Mouse (Mus musculus) left cerebral cortex, postnatal 14 days (tissue): ENCODE results near the gene Icmt. TPM values are rescaled to one million over a fixed set of nuclear protein-coding genes. Genes with fewer than 3 reads are reported as not detected.
A peak's percentile ranks its signal among the peaks of the same experiment; 100 is the strongest.

Experiments used
- DNase-seq, 2 experiments: peaks; one replicate each; pipeline ENCODE4 v3.0.0; 2021 to 2022; ENCODE audit warnings: low spot score in 2 of 2, mixed read lengths in 1 of 2
- intact Hi-C: fragments of 180-260 bp; cut with DNase I; formaldehyde crosslinking; loops from one replicate; pipeline ENCODE4 v1.15.1; 2025
- total RNA-seq, 2 experiments: library from RNA; stranded (reverse); gene quantifications; 2 replicates each; pipeline ENCODE4 v1.2.3; 2021

Gene Icmt
- total RNA-seq, 2 experiments from 2014 or later: 43.1 to 45.0 TPM

DNA sequence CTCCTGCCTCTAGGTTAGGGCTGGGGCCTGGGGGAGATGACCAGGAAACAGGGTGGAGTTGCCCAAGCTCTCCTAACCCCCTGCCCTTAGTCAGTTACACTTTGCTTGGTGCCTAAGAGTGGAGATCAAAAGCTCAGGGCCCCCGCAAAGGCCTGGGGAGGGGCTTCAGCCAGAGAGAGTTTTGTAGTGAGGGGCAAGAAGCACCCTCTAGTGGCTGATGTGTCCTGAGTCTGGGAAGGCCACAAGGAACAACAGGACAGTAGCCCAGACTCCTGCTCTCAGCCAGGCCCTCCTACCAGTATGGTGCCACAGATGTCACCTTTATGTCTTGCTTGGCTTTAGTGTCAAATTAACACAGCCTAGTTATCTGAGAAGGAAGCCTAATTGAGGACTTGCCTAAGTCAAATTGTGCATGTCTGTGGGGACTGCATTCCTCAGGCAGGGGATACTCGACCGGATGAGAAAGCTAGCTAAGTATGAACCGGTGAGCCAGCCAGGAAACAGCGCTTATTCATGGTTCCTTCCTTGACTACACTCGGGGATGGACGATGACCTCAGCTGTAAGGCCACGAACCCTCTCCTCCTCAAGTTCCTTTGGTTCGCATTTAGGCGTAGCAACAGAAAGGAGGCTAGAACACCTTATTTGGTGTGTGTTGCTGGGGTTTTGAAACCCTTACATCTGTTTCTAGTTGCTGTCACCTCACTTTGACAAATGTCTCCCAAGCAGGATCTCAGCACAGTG lies 2.7 kb upstream of the Icmt start:
- no peak for DNase-seq
- intact Hi-C loops: loop anchor here (10.0 kb wide), 1 partner anchor 1660 kb away; the partner anchor contains the start of gene A430005L14Rik

DNA sequence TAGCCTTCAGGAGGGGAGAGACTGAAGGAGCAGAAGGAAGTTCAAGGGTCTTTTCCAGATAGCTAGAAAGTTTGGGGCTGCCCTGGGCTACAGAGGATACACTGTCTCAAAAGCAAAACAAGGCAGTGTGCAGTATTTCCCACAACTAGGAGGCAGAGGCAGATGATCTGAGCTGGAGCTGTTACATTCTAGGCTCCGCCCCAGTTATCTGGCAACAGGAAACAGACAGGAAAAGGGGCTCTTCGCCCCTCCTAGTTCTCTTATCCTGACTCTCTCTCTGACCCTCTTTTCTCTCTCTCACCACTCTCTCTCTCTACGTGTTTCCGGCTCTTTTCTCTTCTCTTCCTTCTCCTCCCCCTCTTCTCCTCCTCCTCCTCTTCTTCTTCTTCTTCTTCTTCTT lies 1.1 kb upstream of the Icmt start:
- intact Hi-C loops: loop anchor here (10.0 kb wide), 1 partner anchor 1659 kb away; the partner anchor contains the start of gene A430005L14Rik
- DNase-seq: no peak

DNA sequence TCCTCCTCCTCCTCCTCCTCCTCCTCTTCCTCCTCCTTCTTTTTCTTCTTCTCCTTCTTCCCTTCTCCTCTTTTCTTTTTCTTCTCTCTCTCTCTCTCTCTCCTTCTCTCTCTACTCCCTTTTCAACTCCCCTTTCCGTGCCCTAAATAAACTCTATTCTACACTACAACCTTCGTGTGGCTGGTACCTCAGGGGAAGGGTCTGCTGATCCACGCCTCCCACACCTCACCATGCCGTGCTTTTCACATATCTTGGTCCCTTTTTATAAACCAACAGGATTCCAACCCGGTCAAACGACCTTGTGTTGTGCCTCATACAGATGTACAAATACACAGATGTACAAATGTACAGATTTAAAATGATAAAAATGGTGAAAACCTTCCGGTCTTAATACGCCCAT lies 656 bp upstream of the Icmt start:
- intact Hi-C loops: loop anchor here (10.0 kb wide), 1 partner anchor 1658 kb away; the partner anchor contains the start of gene A430005L14Rik

DNA sequence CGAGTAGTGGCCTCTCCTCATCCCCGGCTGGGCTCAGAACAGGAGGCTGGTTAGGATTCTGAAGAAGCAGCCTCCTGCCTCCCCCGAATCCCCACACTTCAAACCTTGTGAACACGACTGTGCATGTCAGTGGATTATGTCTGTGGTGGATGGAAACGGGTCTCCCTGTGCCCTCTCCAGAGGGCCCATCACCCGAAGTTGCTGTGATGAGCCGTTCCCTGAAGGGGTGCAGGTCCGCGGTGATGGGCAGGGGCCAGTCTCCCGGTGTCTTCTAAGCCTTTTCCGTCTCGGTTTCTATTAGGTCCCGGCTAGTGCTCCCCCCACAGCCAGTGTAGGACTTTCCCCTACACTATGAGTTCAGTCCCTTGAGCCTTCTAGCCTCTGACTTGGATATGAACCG lies 1.8 kb downstream of the Icmt start:
- no peak for DNase-seq
- intact Hi-C loops: loop anchor here (10.0 kb wide), 1 partner anchor 1656 kb away; the partner anchor contains the start of gene A430005L14Rik

More for the DNA sequence above, 656 bp upstream of the Icmt start:
- DNase-seq: no peak

DNA sequence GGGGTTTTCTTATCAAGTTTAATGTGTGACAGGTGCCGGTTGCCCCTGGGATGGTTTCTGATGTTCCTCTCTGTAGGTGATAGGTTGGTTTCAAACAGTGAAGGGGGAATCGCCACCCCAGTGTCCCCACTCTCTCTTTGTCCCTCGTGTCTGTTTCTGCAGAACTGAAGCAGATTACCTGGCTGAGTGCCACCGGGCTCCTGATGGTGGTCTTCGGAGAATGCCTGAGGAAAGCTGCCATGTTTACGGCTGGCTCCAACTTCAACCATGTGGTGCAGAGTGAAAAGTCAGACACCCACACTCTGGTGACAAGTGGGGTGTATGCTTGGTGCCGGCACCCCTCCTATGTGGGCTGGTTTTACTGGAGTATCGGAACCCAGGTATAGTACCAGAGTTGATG lies 3.3 kb downstream of the Icmt start:
- intact Hi-C loops: no loop called here
- no peak for DNase-seq

DNA sequence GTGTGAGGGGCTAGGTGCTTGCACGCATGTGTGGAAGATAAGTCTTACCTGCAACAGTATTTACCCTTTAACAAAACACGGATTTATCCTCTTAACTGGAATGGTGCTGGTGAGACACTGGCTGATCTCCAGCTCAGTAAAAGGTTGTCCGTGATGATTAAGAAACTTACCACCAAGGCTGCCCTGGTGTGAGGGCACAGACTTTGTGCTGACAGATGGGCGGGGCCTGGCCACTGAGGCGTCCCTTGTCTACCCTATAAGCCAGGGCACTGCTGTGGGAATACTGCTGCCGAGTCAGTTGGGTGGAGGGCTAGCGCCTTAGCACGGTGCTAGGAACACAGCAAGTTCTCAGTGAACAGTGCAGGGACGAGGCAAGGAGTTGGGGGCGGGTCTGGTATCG lies 5.0 kb downstream of the Icmt start:
- intact Hi-C loops: no loop called here
- no peak for DNase-seq

DNA sequence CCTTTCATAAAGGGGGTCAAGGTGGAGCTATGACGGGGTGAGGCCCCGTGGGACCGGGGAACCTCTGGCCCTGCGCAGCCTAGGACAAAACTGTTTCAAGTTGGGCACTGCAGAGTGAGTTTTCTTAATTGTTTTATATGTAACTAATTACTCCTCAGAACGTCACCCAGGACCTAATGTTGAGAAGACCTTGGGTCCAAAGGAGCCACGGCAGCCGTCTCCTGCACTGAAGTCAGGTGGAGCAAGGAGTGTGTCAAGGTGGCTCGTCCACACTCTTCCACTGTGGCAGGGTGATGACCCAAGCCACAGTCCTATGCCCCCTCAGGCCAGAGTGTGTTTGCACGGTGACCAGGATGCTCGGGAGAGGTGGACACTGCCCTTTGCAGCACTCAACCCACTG lies 6.1 kb downstream of the Icmt start:
- no peak for DNase-seq
- intact Hi-C loops: no loop called here

DNA sequence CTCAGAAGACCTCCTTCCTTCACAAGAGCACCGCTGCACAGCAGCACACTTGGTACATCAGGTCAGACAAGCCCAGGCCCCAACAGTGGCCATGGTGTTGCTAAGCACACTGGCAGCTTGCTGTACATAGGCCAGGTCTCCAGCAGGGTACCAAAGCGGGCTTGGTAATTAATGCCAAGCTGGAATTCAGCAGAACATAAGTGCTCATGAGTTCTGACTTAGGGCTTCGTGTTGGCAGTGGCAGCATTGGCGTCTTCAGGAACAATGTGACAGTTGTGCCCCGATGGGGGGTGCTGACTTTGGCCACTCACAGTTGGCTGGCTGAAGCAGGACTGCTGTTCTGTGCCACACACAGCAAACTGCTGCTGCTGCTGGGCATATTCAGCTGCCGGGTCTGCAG lies 7.7 kb downstream of the Icmt start:
- no peak for DNase-seq
- intact Hi-C loops: no loop called here

DNA sequence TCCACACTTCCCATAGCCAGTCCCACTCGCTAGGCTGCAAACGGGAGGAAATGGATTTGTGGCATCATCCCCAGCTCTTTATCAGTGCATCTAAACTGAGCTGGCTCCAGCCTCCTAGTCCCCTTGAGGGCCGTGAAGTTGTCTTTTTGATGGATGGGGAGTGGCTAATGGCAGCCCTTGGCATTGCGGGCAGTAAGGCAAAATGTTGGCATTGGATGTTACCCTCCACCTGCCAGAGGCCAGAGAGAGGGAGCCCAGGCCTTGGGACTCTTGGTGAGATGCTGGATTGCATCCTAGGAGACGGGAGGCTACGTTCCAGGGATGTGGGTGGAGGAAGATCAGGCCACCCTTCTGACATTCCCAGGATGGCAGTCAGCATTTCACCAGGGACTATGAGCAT lies 9.0 kb downstream of the Icmt start:
- intact Hi-C loops: no loop called here

DNA sequence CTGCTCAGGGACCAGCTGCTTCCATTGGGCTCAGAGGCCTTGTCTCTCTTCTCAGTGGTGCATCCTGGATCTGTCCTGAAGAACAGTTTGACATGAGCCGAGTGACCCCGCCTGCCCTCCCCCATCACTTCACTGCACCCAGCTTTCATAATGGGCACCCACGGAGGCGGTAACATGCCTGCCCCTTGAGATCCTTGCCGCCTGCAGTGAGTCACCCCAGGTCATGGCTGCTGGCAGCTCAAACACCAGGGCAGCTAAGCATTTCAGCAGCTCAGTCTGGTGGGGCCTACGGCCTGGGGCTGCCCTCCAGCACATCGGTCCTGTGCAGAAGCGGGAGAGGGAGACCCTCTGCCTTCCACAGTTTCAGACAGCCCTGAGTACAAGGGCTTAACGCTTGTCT lies 10.5 kb downstream of the Icmt start:
- intact Hi-C loops: no loop called here
- DNase-seq: no peak

More for the DNA sequence above, 9.0 kb downstream of the Icmt start:
- DNase-seq: no peak

DNA sequence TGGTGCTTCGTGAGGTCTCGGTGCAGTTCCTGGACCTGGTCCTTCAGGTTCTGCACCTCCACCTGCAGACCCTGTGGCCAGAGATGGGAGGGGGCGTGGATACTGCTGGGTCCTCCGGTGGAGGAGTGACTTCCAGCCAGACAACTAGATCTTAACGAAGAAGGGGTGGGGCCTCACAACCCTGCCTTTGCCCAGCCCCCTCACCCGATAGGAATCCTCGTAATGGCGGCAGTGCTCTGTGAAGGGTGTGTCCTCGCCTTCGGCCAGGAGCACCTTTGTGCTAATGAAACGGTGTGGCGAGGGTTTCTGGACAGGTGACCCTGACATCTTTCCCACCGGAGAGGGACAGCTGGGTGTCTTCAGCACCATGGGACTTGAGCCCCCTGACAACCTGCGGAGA lies 15.2 kb downstream of the Icmt start:
- intact Hi-C loops: no loop called here
- DNase-seq: no peak

DNA sequence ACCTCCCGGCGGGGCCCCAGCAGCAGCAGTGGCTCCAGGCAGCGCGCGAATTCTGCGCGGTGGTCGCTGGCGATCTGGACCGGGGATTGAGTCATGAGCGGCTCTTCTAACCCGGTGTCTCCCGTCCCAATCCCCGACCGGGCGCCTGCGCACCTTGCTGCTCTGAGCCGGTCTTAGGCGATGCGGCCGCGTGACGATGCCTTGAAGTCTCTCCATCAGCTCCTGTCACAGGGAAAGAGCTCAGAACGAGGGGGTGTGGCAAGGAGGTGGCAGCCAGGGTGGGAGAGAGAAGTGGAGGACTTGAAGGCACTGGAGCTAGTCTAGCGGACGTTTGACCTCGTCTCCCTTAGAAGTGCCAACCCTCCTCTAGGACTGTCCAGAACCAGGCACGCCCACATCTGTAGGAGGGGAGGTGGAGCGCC lies 16.2 kb downstream of the Icmt start:
- intact Hi-C loops: no loop called here
- no peak for DNase-seq

DNA sequence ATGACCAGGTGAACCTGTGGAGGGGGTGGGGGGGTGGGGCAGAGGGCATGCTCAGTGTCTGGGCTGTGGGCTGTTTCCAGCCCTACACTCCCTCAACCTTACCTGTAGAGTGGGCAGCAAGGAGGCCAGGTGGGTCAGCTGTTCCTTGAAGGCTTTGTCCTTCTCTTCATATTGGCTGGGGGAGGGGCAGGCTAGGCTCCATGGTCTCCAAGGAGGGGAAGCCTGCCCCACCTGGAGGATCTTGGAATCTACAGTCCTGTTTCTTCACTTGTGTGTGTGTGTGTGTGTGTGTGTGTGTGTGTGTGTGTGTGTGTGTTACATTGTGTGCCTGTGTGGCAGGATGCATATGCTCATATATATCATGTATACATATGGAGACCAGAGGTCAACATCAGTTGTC lies 16.9 kb downstream of the Icmt start:
- intact Hi-C loops: no loop called here
- peak in 1 of 2 experiments; percentile 84 for DNase-seq

DNA sequence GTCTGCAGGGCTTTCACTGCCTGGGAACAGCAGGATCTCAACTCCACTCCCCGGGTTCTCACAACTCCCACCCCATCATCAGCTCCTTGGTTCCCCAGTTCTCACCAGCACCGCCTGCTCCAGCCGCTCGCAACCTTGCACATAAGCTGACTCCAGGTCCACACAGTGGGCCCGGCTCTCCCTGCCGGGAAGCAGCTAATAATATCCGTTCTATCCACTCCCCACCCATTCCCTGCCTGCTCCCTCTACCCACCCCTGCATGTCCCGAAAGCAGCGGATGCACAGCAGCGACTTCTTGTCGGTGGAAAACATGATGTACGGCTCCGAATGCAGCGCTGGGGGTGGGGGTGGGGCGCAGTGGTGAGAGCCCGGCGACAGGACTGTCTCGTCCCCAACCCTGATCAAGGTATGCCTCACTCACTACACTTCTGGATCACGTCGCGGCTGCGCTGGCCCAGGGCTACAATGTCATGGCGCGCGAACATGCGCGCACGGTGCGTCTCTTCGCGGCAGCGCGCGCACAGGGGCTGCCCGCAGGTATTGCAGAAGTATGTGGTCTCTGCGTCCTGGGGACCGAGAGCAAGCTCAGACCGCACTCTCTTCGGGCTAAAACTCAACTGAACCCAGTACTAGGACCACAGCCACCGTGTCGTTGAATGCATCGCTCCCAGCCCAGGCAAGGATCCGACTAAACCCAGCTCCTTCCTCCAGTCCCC lies 18.6 kb downstream of the Icmt start:
- no peak for DNase-seq

DNA sequence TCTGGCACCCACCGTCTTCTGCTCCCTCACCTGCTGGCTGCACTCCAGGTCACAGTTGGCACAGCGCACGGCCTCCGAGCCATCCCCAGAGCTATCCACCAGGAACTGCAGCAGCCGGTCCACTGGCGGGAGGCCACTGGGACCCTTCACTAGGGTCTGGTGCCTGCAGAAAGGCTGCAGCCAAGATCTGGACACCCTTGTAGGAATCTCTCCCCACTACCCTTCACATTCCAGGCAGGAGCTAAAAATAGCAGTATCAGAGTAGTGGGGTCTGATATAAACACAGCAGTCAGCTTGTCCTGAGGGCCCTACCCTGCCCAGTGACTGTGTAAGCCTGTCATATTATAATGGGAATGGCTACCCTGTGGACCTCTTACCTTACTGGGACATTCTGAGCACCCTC lies 20.6 kb downstream of the Icmt start:
- intact Hi-C loops: no loop called here

More for the DNA sequence above, 18.6 kb downstream of the Icmt start:
- intact Hi-C loops: no loop called here

DNA sequence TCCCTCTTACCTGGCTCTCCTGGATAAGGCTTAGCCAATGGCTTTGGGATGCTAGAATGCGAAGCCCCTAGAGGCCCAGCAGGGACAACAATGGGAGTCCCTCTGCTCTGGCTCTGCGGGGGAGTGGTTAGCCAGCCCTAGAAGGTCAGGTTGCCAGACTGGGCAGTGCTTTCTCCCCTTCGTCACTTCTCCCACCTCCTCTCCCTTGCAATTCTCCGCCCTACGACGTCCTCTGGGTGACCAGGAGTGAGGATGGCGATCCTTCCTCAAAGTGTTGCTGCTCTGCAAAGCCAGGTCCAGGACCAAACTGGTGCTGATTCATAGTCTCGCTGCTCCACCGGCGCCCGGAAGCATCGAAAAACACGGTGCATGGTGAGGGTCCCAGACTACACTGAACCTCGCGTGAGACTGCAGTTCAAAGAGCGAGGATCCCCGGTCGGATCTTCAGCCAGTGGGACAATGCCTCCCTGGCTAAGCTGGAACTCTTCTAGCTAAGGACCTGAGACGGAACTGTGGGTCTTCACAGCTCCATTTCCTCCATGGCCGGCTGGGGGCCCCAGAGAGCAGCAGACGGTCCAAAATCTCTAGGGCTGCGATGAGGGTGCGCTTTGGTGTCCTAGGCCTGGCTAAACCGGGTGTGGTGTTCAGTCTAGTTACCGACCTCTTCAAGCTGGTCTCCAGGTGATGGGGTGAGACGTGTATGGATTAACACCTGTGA lies 21.6 kb downstream of the Icmt start, which contains the start of gene Rnf207:
Rnf207 (minus strand) TSS at position 477 of the 718 bp plus-strand sequence.
- DNase-seq: peak in 1 of 2 experiments; percentile 56
- intact Hi-C loops: no loop called here

More for the DNA sequence above, 20.6 kb downstream of the Icmt start:
- DNase-seq: no peak

DNA sequence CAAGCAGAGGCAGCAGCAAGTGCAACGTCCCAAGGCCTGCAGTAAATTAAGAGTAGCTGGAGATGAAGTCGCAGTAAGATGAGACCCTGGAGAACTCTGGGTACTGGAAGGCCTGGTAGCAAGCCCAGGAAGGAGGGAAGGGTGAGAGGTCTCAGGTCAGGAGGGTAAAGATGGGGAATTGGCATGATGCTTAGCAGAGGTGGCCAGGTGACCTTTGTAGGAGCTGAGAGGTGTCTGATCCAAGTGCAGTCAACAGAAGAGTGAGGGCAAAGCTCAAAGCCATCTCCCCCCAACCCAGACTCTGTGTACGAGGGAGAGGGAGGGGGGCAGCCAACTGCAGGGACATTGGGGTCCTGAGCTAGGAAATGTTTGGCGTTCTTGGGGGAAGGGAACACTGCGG lies 24.4 kb downstream of the Icmt start:
- intact Hi-C loops: no loop called here
- no peak for DNase-seq

DNA sequence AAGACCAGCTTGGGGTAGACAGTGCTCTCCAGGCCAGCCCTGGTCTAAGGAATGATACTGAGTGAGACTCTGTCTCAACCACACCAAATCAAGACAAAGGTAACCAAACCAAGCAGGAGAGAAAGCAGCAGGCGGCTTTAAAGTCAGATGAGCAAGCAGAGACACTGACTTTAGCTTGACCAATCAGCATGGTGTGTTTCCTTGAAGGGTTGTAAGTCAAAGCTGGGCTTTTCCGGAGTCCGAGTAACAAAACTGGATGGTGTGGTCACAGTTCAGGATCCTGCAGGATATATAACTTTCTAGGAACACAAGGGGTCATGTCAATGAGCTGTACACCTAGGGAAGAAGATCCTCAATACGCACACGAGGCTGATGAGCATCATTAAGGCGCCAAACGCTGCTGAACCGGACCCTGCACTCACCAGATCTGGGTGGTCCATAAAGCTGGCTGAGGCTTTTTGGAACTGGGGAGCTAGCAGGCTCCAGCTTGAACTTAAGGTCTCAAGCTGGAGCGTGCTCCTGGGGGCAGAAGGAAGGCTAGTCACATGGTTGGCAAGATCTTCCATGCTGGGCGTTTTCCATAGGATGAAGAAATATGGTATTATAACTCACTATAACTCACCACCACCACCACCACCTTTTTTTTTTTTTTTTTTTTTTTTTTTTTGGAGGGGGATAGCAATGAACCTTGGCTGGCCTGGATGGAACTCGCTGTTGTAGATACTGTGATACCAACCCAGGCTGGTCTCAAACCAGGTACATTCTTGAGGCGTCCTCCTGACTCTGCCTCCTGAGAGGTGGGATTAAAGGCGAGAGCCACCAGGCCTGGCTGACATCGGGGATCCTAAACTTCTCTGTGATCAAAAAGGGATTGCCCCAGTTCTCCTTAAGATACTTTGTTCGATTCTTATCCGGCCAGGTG lies 27.9 kb downstream of the Icmt start:
- intact Hi-C loops: no loop called here
- no peak for DNase-seq
